Mouse (Mus musculus) thymus, postnatal 0 days (tissue): ENCODE measurements at regions not wholly inside any gene's neighbourhood (a gene's known extent, or its start where the extent isn't known, plus 50 kb on each side); places are given as distances from the start of the nearest gene placed in this dataset.

ENCODE experiments used
- DNase-seq: peaks from one replicate; pipeline ENCODE4 v3.0.0-alpha.2; 2015; ENCODE audit warnings: low spot score

DNA sequence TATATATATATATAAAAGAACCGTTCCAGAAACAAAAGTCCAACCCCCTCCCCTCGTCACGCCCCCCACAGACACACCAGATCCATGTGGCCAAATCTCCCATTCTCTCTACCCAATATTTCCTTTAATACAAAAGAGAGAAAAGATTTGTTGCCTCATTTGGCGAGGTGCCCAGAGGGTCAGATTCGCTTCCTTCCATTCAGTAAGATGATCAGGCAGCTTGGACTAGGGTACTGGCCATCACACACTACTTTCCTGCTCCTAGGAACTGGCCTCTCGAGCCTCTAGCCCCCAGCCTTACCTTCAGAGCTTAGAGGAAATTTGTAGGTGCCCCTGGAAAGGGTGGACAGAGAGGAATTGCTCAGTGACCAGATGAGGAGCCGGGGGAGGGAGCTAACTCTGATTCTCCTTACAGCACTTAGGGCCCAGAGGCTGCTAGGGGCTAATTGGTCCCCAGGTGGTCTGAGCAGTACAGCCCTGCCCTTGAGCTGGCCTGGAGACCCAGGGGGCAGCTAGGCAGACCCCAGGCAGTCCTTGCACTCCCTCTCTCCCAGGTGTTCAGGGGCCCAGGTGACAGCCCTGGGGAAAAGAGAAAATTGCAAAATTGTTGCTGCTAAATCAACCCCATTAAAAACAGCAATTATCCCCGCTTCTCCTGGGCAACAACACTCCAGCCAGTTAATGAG, 470.4 kb upstream of the Mgmt start:
- no peak for DNase-seq

DNA sequence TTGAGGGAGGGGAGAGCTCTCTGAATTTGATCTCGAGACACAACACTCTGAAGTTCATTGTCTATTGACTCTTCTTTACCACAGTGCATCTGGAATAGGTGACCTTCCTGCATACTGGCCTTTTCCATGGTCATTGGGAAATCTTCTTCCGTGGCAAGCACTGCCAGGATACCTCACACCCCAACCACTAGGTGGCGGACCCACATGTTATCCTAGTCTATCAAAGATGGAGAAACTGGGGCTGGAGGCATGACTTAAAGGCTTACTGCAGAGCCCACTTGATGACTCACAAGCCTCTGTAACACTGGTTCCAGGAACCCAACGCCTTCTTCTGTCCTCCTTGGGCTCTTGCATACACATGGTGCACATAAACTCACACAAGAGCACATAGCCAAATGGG, 467.2 kb upstream of the Mgmt start:
- no peak for DNase-seq

- DNase-seq = no peak
Measured at GRCm38 (mm10) chr7:136430085-136431011, 464.1 kb upstream of the Mgmt start.

GRCm38 (mm10) chr7:136433699-136434098, 460.7 kb upstream of the Mgmt start:
- DNase-seq = no peak

DNA sequence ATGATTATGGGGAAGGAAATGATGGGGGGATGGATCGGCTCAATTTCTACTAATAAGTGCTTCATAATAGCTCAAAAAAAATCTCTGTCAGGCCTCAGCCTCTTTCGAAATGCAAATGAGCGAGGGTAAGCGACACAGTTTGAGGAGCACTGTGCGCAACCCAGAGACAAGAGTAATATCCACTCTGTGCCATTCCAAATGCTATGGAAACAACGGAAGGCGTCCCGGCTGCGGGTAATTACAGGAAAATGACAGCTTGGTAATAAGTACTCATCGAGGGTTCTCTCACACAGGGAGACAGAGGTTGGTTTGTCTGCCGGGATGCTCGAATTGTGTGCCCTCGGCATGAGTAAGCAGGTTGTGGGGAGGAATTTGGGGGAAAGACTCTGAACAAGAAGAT, 459.9 kb upstream of the Mgmt start:
- no peak for DNase-seq

DNA sequence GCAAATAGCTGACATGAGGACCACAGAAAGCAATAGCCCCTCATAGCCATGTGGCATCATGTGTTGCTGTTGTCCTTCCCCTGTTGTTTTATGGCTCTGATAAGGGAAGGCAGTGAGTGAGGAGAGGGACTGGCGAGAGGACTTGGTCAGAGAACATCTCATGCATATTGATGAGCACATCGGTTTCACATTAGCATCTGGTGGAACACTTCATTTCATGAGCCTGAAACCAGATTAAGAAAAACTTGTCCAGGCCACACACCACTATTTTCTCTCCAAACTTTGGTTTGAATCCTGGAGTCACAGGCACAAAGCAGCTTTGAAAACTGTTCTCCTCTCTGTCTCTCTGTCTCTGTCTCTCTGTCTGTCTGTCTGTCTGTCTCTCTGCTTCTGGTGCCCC, 451.0 kb upstream of the Mgmt start:
- DNase-seq = no peak

DNA sequence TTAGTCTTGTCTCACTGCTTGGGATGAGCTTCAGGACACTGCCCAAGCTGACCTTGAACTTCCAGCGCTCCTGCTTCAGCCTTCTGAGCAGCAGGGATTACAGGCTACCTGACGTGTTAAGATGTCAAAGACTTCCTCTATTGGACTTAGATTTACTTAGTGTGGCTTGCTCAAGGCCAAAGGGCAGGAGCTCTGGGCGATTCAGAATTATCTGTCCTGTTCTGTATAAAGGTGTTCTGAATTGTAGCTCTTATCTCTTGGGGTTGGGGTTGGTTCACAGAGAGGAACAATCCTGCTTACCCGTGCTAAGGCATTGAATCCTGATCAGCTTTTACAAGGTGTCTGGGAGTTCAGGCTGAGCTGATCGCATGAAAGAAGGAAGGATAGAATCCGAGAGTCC, 449.3 kb upstream of the Mgmt start:
- no peak for DNase-seq

DNA sequence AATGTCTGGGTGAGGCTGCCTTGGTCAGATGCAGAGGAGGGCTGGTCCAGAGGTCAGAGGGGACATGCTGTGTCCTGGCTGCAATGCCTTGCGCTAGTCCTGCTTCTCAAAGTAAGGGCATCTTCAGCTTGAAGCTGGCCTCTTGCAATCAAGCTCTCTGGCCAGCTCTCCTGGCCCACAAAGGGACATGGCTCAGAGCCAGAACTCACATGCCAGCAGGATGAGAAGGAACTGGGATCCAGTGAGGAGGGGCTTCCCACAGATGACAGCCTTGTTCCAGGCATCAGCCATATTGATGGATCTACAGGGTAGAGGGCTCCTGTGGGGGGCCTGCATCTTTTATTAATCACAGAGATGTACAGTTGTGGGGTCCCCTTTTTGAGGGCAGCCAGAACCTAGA, 445.1 kb upstream of the Mgmt start:
- DNase-seq = no peak

- no peak for DNase-seq
Measured at GRCm38 (mm10) chr7:136451672-136452361, 442.6 kb upstream of the Mgmt start.

DNA sequence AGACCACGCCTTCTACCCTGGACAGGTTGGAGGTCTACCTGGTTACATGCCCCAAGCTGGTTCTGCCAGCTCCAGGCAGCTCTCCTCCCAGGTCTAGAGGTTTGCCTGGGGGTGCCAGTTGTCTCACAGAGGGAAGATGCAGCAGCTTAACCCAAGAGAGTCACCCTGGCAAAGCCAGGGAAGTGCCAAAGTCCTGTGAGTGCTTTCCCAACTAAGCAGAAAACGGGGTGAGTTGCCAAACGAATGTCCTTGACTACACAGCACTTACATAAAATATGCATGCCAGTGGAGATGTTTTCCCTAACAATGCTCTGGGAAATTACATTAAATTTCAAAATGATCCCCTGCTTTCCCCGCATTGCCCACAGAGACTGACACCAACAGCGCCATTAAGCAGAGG, 441.9 kb upstream of the Mgmt start:
- DNase-seq = no peak

- no peak for DNase-seq
Measured at GRCm38 (mm10) chr7:136457171-136457570, 437.2 kb upstream of the Mgmt start.

DNA sequence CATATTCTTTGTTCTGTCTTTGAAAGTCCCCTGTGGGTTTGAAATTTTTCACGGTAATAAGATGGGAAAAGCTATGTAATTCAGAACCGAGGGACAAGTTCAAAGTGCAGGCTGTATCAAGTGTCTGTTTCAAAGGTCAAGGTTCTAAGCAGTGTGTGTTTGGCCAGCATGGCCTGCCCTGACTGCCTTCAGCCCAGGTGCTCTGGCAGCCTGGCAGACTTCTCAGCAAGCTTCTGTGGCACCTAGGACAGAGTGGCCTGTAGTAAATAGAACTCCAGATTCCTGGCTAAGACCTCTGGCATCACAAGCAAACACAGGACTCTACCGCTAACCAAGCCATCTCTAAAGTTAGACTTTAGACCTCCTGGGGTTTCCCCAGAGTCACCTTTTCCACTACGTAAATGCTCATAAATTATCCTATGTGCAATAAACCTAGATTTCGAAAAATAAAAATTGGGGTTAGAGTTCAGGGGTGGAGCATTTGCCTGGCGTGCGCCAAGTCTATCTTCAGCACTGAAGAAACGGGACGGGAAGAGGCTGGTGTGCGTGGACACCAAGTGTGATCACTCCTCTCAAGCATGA, 436.5 kb upstream of the Mgmt start:
- DNase-seq = no peak

DNA sequence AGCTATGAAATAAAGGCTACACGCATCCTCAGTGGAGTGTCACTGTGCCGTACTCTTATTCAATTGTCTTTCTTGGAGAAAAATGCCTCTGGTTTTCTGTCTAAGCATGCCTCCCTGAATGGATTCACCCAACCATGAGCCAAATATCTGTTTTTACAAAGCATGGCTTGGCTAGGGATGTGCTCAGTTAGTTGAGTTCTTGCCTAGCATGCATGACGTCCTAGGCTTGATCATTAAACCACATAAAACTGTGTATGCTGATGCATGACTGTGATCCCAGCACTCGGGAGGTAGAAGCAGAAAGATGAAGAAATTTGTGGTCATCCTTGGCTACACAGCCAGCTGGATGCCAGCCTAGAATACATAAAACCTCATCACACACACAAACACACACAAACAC, 417.3 kb upstream of the Mgmt start:
- no peak for DNase-seq

DNA sequence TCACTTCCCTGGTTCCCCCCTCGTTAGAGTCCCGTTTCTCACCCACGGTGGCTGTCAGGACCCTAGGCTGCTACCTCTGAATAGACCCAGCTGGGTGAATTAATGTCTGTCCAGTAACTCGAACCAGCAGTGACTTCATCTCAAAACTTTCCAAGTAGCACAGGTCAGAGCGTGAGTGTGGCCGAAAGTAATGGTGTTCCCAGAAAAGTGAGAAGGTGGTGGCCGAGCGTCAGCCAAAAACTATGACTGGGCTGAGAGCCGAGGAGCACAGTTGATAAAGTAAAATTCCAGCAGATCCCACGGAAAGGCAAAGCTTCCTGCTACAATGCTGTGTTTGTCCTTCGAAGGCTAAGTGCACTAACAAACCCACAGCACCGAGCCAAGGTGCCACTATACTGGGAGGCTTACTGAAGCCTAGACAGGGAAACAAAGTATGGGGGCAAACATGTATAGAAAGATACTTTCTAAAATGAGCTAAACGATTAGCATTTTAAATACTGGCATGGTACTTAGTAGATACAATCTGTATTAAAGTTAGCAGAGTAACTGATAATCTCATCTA, 413.7 kb upstream of the Mgmt start:
- DNase-seq = no peak

DNA sequence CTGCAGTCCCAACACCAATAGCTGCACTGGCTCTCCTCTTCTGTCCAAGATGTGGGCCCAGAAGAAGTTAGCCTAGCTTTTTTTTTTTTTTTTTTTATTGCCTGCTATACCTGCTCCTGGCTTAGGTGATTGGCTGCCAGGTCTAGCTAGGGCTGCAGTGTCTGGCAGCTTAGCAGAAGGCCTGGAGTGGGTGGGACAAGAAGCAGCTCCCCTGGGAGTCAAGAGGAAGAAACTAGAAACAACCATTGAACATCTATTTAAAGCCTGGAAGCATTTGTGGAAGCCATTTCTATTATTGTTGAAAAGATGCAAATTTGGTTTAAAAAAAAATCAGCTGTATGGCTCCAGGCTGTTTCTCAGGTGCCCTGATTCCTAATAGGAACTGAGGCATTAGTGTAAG, 411.2 kb upstream of the Mgmt start:
- DNase-seq = no peak

DNA sequence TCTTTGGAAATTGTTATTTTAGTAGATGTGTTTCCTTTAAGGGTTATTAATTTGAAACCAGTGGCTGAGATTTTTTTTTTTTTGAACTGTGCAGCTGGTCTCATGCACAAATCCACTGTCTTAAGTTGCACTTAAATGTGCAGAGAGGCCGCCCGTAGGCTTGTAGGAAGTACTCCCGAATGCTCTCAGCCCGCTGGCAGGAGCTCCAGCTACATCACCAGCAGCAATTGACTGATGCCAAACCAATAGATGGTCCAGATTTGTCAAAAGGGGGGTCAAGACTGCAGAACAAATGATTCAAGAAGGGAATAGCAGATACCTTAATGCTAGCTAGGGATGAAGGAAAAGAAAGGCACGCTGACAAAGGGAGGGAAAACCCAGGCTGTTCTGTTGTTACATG, 406.9 kb upstream of the Mgmt start:
- DNase-seq = no peak

GRCm38 (mm10) chr7:136494862-136495261, 399.6 kb upstream of the Mgmt start:
- no peak for DNase-seq

DNA sequence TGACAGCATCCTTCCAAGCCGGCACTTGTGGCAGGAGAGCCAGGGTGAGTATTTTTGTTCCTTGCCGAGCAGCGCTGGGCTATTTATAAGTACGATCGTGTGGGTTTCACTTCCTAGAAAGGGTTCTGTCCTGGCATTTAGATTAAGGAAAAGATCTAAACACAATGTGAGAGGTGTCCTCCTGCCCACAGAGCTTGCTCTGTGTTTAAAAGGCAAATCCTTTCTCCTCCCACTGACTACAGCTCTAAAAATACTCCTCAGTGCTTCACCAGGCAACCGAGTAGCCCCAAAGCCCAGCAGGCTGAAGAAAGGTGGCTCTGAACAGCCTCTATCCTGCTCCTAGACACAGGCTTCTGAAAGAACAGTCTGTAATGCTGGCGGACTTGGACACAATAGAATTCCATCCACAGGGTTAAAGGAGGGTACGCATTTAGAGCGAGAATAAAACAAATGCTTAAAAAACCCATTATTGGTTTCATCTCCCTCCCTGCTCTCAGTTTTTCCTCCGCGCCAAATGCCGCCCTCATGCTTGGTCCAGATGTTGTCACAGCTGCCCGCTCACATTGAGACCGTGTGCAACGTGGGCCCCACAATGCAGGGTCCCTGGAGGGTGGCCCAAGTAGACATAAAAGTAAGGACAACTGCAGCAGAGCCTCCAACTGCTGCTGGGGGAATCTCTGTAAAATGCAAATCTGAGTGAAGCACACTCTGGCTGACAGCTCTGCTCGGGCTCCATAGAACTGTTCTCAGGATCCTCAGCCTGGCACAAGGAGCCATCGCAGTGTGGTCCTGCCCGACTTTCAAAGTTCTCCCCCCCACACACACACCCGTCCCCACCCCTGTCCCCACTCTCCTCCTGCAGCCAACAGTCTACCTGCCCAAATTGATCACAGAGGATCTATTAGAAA, 397.8 kb upstream of the Mgmt start:
- DNase-seq = no peak

- no peak for DNase-seq
Measured at GRCm38 (mm10) chr7:136500059-136500458, 394.4 kb upstream of the Mgmt start.

- no peak for DNase-seq
Measured at GRCm38 (mm10) chr7:136501094-136501493, 393.3 kb upstream of the Mgmt start.
